7 mouse cellular contexts compared by ENCODE assay signal in genomic region chr16:30520361-30520823, GRCm38 (mm10). TPM values are rescaled to one million over a fixed set of nuclear protein-coding genes. Genes with fewer than 3 reads are reported as not detected.
DNase-seq lines count a peak whose midpoint lies in the region; ATAC-seq and TF ChIP-seq lines count a peak whose summit lies in the region.

No protein-coding gene starts in this region.

- intact Hi-C loops in gastrocnemius, adult 2 months (cut with DNase I): loop anchor here (5.0 kb wide), 1 partner anchor 268 kb away; no protein-coding TSS in a partner anchor

- H3K27me3 ChIP-seq in small intestine, adult 2 months (ENCODE audit: control insufficient read depth, insufficient read depth, low read length): no peaks in the 10 kb centered on the region

- no peak; the same call in 1 of the 2 replicates for TF ChIP-seq CTCF in gastrocnemius, adult 2 months (IDR thresholded peaks at IDR 0.05)
- peak; percentile 60; the same call in 1 of the 2 replicates for TF ChIP-seq CTCF in small intestine, adult 2 months (IDR thresholded peaks at IDR 0.05; ENCODE audit: extremely low read depth, insufficient read length, insufficient replicate concordance, low read depth, low read length)

- WGBS in small intestine, adult 2 months: 3% methylated on average over 9 of the region's 9 CpGs

- peak; percentile 58 for ATAC-seq in inflammation-experienced regulatory T-cells, adult 6 months
- ATAC-seq in megakaryocyte, adult 5-6 weeks (ENCODE audit: poor library complexity, severe bottlenecking): peak; percentile 45; the same call in 1 of the 2 replicates

- peak overlapping the region; percentile 75 for H3K4me3 ChIP-seq in gastrocnemius, adult 2 months
- H3K4me3 ChIP-seq in small intestine, adult 2 months (ENCODE audit: low read depth, low read length): no peak overlapping the region

- peak; percentile 66 for DNase-seq in T-cell, adult 2 months (ENCODE audit: low spot score)
- peak; percentile 47 for DNase-seq in cerebellum, adult 9-11 months
- peak; percentile 84 for DNase-seq in gastrocnemius, adult 2 months
- DNase-seq in left cerebral cortex, adult 8-10 months (ENCODE audit: low spot score in 2 of 2): peak; percentile 41 to 63

- H3K4me1 ChIP-seq in small intestine, adult 2 months (ENCODE audit: control insufficient read depth, insufficient read depth, insufficient read length, low read length): peaks cover 8% of the 10 kb centered on the region; the same call in 1 of the 2 replicates

- H3K27ac ChIP-seq in gastrocnemius, adult 2 months: peak overlapping the region; percentile 88
- 0 out of 2 replicates have a peak overlapping the region, but pooled peaks have one; percentile 16 for H3K27ac ChIP-seq in small intestine, adult 2 months (ENCODE audit: insufficient read depth, low read depth, low read length)

- TF ChIP-seq POLR2A in small intestine, adult 2 months (IDR thresholded peaks at IDR 0.05; ENCODE audit: low read depth, low read length): no peak

- H3K36me3 ChIP-seq in small intestine, adult 2 months (ENCODE audit: control insufficient read depth, insufficient read depth, low read length): no peaks in the 10 kb centered on the region

RNA-seq across cellular contexts. Expression of gene Tmem44, which starts 30.2 kb away (rescaled TPM):
- 1 to 10 TPM; 1.7 to 2.1 TPM for total RNA-seq in gastrocnemius, adult 2 months (2021)
- polyA plus RNA-seq in inflammation-experienced regulatory T-cells, adult 6 months (2017; shearing (Covaris generic)): under 1 TPM; 0.17 to 0.81 (median 0.70) TPM
- 10 to 100 TPM; 52.0 to 52.9 (median 52.4) TPM for total RNA-seq in left cerebral cortex, adult 8-10 months (2022)
- total RNA-seq in megakaryocyte, adult 5-6 weeks (2015): not detected in 2 replicates
- 0.04 TPM in 2 replicates for total RNA-seq in megakaryocyte, adult 5-6 weeks (2017)
- polyA plus RNA-seq in small intestine, adult 2 months (2012; rRNA removed): 1.2 and 3.0 TPM in 2 replicates

Comparison
In these comparisons a context has a peak if more than half of its experiments do, and no peak if none do; other contexts are left out.
1. RNA of gene Tmem44, which starts 30.2 kb away (total RNA-seq): 52.0 to 52.9 TPM in left cerebral cortex, adult 8-10 months; 1.7 to 2.1 TPM in gastrocnemius, adult 2 months and 0.04 TPM in megakaryocyte, adult 5-6 weeks; every median in the first group is over 10 times any median in the second.
2. Peak in every context shown above with its lines, with median percentiles within 50 percentile points of each other: DNase-seq.